Mouse (Mus musculus) lung, postnatal 25 days (tissue): ENCODE data around the gene Fth1.

Source experiments
- DNase-seq: peaks from one replicate; pipeline ENCODE4 v3.0.0; 2022; ENCODE audit warnings: low spot score

Gene Fth1

DNA sequence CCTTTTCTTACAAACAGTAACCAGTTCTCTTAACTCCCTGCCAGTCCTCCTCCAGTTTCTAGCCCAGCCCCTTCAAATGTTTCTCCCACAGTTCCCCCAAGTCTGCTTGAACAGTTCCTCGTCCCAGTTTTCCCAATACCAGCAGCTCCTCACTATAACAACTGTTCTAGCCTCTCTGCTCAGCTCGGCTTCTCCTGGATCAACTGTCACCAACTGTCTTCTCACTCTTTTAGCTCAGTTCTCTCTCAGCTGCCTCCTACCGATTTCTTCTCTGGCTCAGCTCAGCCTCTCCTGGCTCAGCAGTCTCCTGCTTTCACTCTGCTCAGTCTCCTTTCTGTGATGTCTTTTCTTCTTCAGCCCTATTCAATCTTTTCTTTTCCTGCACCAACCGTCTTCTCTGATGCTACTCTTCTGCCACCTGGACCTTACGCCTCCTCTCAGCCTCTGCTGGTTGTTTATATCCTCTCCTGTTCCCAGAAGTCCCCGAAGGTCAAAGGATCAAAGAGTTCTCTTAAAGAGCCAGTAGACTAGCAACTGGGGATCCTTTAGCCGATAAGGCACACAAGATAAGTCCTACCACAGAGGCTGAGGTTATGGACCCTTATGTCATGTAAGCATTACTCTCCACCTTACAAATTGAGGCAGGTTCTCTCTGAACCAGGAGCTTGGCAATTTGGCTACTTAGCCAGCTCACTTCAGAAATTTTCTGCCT, 16.0 kb upstream of the Fth1 start:
- DNase-seq: no peak

DNA sequence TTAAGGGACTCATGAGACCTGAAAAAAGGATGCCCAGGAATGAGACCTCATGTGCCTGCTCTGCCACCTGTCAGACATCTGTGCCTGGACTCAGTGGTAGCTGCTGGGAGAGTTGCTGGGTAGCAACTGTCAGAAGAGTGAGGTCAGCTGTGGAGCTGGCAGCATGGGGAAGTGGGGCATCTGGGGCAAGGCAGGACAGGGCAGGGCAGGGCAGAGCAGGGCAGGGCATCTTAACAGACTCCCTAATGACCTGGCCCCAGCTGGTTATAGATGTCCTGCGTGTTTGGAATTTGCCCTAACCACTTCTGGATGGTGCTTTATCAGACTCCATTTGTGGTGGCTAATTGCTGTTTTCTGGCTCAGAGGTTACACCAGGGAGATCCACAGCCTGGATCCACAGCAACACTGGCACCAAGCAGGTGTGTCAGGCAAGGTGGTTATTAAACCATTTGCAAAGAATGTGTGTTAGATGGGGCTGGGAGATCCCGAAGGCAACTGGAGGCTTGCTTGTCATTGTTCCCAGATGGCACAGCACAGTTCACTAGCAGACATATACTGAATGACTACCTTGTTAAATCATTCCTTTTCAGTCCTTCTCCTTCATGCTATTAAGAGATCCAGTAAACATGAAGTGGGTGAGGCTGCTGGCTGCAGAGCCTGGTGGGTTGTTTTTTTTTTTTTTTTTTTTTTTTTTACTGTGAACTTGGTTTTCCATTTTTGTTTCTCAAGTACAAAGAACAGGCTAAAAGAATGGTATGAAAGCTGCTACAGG, 14.1 kb upstream of the Fth1 start:
- no peak for DNase-seq

DNA sequence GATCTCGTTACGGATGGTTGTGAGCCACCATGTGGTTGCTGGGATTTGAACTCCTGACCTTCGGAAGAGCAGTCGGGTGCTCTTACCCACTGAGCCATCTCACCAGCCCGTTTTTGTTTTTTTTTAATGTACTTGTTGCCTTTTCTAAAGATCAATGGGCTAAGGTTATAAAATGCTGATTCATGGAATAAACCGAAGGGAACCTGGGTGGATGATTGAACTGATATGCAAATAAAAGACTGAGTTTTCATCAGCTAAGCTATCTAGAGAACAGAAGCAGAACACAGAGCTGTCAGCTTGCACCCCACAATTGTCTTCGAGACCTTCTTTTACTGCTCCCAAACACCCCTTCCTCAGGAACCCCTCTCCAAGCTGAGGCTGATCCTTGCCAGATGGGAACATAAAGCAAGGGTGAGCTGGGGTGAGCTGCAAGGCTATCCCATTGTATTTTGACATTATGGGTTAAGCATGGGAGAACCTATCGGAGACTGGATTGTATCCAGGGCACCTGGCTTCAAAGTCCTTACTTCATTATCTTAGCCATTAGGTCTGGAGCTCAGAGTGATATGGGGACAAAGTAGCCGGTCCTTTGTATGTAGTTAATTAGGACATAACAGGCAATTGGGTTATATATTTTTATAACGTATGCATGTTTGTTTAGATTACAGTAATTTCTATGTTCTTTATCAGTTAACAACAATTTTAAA, 12.2 kb upstream of the Fth1 start:
- DNase-seq: no peak

DNA sequence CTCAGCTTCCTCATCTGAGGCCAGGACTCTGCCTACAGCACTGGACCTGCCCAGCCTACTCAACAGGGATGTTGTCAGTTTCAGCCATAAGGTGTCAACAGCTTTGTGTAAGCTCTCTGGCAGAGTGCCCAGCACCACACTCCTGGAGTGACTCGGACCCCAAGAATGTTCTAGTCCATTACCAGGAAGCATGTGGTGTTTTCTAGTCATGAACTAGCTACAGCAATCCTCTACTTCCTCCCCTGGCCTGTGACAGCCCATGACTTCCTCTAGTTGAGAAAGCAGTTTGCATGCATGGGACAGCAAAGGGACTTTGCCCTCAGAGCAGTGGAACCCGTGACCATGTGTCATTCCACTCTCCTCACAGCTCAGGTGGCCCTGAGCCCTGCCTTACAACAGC, 5.5 kb upstream of the Fth1 start:
- DNase-seq: peak; percentile 76

DNA sequence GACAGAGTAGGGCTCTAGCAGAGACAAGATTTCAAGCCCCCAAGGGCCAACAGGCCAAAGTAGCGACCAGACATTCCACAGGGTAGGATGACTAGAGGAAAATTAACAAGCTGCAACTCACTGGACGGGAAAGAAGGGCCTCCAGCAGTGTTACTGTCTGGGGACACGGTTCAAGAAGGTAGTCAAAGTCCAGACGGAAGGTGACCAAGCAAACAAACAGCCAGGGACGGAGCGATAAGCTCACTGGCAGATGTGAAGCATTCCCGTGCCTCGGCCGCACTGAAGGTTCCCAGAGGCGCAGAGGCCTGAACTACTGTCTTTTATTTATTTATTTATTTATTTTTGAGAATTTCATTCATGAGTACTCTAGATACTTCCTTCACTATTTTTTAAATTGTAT, 3.3 kb upstream of the Fth1 start:
- DNase-seq: no peak

DNA sequence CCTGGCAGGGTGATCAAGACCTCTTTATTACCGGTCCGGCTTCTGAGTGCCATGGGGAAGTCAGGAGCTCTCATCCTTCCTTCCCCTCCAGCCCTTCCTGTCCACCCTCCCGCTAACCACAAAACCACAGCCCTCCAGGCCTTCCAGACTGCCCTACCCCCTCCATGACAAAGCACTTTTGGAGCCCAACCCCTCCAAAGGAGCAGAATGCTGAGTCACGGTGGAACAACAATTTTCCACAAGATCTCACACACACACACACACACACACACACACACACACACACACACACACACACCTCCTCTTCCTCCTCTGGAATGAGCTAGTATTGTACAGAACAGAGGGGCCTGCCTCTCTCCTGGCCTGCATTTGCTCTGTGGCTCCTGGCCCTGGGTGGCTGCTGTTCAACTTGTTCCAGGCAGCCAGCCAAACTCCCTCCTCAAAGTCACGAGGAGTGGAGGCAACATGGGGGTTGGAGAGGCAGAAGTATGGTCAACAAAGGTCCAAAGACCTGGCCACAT, 1.9 kb upstream of the Fth1 start:
- peak; percentile 87 for DNase-seq

DNA sequence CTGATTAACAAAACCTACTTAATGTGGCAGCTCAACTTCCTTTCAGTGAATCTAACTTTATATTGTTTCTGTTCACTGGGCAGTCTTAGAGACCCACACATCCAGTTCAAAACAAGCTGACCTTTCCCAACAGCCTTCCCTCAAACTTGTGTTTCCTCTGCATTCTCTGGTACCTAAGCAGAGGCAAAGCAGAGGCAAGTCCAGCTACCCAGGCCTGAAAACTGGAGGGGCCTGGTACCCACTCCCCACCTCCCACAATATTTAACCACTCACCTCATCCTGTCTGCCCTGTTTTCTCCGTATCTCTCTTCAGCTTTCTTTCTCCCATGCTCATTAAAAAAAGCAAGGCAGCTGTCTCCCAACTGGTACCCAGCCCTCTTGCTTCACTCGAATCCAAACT, 1.2 kb upstream of the Fth1 start:
- DNase-seq: no peak

DNA sequence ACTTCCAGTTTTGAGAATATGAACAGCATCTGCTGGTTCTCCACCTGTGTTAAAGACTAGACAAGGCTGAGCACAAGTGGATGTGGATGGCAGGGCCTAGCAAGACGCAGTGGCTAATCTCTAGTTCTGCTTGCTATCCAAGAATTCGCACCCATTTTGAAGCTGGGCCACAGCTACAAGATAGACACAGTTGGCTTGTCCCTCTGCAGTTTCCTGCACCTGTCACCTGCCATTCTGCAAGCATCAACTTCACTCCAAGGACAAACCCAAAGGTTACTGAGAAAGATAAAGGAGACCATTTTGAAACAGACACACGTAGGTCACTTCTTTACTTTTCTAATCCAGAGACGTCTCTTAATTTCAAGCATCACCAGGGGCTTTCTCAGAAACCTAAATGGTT, 1.2 kb downstream of the Fth1 start:
- no peak for DNase-seq

DNA sequence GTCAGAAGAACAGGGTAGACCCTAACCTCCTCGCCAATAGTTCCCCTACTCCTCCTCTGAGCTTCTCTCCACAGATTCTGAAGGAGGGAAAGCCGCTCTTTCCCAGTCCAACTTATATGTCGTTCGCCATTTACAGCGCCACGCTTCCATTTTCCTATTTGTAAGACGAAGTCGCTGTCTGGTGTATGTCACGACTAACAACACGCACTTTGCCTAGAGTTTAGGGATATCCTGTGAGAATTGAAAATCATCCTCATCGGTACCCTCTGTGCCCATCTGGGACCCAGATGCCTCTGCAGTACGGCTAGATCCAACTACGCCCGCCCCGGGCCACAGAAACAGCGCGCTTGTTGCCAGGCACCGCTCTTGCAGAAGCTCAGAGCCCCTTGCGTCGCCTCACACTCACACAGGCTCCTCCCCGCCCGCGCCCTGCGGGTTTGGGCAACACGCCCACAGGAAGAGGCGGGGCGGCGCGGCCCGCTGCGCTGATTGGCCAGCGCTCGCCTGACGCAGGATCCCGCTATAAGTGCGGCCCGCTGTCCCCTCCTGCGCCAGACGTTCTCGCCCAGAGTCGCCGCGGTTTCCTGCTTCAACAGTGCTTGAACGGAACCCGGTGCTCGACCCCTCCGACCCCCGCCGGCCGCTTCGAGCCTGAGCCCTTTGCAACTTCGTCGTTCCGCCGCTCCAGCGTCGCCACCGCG, 1.9 kb downstream of the Fth1 start:
- DNase-seq: peak; percentile 96

DNA sequence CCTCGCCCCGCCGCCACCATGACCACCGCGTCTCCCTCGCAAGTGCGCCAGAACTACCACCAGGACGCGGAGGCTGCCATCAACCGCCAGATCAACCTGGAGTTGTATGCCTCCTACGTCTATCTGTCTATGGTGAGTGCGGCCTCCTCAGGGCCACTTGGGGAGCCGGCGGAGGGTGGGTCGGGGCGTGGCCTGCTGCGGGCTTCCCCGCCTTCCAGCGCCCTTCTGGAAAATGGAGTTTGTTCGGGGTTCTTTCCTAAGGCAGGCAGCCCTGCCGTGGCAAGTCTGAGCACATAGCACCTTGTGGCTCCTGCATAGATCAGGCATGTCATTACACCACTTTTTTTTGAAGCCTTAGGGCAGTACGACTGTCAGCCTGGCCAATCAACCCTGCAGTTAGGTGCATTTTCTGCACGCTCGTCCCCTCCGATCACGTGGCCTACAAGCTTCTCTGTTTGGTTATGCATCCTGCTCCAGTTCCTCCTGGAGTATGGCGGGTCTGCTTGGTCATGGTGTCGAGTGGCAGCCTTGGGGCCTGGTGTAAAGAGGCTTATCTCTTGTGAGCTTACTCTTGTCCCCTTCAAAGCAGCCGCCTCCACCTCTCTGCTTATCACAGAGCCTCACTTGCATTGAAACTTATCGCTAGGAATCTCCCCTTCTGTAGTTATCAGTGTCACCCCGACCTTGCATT, 2.6 kb downstream of the Fth1 start:
- peak; percentile 78 for DNase-seq

DNA sequence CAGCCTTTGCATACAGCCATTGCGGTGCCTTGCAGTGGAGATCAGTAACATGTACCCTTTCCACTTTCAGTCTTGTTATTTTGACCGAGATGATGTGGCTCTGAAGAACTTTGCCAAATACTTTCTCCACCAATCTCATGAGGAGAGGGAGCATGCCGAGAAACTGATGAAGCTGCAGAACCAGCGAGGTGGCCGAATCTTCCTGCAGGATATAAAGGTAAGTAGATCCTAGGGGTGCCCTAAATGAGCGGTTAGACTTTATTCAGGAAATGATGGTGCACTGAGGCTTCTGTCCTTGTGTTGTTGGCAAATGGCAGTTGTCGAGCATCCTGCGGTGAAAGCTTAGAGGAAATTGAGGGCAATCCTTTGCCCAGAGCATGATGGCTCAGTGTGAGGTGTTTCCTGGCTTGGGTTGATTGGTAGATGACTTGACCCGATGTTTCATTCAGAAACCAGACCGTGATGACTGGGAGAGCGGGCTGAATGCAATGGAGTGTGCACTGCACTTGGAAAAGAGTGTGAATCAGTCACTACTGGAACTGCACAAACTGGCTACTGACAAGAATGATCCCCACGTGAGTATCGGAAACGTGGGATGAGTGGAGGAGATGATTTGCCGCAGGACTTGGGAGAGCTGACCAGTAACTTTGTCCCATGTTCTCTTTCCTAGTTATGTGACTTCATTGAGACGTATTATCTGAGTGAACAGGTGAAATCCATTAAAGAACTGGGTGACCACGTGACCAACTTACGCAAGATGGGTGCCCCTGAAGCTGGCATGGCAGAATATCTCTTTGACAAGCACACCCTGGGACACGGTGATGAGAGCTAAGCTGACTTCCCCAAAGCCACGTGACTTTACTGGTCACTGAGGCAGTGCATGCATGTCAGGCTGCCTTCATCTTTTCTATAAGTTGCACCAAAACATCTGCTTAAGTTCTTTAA, 4.0 kb downstream of the Fth1 start:
- DNase-seq: no peak

DNA sequence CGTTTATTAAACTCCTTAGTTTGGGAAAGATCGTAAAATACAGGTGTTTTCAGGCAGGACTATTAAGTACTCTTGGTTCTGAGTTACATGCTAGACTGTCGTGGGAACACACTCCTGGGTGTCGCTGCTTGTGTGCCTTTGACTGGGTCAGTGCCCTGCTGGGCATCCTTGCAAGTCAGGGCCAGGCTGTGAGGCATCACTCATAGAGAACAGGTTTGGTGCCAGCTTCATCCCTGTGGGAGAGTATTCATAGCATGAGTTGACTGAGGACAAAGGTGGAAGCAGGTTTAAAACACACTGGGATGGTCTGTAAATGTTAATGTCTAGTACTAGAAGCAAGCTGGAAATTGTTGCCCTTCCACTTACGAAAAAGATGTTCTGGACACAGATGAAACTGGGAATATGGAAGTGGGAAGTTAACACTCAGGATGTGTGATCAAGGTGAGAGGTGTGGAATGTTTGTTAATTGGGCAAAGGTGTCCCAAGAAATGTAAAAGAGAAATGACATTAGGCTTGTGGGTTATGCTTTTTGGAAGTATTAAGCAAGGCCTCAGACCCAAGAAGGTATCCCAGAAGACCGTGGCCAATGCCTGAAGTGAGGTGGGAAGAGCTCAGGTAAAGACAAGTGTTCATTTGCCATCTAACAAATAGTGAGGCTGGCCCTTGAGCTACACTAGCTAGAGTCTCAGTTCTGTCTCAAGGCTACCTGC, 4.9 kb downstream of the Fth1 start:
- DNase-seq: no peak

DNA sequence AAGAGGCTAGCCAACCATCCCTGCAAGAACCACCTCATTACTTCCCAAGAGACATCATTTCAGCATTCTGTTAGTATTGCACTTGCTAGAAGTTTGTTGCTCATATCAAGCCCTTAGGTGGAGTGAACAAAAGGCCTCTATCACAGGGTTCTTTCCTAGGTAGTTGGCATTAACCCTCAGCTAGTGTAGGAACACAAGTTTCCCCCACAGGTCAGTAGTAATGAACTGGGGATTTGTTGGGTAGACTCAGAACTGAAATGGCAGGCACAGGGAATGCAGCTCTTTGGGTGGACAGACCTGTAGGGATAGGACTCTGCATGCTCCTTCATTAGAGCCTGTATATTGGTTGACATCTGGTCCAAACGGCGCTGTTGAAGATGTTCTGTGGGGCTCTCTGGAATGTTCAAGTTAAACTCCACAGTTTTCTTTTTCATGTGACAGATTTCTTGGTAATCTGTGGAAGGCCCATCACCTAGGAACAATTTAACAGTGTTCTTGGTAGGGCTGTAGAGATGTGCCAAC, 5.6 kb downstream of the Fth1 start:
- DNase-seq: no peak

DNA sequence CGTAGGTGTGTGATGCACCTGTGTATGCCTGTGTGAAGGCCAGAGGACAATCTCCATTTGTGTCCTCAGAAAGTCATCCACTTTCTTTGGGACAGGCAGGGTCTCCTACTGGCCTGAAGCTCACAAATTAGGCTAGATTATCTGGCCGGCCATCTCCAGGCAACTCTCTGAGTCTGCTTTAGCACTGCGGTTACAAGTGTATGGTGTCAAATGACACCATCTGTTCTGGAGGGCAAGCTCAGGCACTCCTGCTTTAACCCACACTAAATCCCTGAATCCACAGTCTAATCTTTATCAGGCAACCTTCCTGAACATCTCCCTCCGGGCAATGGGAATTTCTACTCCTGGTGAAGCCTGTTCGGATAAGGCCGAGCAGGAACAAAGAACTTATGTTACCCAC, 6.8 kb downstream of the Fth1 start:
- no peak for DNase-seq

DNA sequence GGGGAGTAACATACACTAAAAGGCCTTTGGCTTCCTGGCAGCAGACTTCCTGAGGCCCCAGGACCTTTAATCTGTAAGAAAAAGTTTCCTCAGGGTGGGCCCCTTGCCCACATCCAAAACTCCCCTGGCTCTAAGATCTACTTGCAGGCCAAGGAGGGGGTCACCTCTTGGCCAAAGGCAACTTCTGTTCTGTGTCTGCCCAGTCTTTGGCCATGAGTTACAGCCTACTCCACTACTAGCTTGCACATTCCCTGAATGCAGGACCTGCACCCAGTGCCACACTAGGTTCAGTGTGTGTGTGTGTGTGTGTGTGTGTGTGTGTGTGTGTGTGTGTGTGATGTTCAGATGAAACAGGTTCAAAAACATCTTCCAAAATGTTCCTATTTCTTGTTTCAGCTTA, 7.2 kb downstream of the Fth1 start:
- no peak for DNase-seq

DNA sequence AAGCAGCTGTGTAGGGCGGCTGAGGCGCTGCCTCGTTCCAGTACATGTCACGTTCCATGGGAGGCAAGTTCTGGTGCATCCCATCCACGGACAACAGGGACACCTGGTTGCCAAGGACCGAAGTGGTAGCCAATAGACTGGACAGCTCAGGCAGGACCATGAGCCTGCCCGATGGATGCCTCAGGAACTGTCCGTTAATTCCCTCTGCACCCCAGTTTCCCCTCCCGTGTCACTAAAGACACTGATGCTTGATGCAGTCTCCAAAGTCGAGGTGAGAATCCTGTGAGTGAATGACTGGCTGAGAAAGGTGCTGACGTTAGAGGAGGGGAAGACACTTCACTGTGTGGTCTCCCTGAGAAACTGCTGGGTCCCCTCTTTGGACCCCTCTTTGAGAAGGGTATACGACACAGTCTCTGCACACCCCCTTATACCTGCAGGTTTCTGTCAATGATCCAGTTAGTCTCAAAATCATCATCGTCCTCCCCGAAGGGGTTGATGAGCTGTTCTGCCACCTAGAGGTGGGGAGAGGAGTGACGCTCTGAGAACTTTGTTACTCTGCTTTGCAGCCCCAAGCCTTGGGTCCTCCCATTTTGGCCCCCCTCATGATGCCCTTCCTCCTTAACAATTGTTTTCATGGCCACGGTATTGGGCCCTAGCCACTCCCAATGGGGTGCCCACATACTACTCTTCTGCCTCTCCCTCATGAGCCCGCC, 8.9 kb downstream of the Fth1 start:
- DNase-seq: peak; percentile 47

DNA sequence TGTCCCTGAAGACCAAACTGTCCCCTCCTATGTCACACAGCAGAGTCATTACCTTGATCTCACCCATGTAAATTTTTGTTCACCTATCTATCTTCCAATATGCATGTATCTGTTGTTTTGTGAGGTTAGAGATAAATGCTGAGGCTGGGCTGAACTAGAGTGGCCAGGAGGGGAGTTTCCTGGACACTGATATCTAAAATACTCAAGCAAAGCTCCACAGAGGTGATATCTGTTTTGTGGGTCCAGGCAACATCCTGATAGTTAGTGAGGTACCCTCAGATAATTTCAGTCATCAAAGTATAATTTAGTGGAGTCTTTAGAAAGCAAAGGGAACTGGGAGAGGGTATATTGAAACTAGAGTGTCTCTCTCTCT, 9.5 kb downstream of the Fth1 start:
- no peak for DNase-seq

DNA sequence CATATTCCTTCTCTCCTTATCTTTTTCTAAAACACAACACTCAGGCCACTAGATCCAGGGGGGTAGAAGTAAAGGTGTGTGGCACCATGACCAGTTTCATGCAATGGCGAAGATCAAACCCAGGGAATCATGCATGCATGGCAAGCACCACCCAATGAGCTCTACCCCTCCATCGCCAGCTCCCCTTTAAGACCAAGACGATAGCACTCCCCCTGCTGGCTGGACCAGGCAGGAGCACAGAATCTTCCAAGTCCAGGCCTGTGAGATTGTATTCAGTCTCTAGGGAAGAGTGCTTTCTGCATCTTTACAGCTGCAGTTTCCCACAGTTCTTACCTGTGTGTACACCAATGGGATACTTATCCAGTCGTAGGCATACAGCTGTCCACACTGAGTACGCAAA, 10.9 kb downstream of the Fth1 start:
- peak; percentile 87 for DNase-seq
